Mouse (Mus musculus) right cerebral cortex, postnatal 25 days (tissue): ENCODE results near the gene Rtl5.
A peak's percentile ranks its signal among the peaks of the same experiment; 100 is the strongest.
"Not testable (repeated sequence)": the region's sequence is repeated elsewhere in the genome, so short reads cannot be mapped to it uniquely, and the experiment has no call there.

ENCODE experiments used
- DNase-seq: peaks from one replicate; pipeline ENCODE4 v3.0.0; 2022

Gene Rtl5

GRCm38 (mm10) chrX:102070591-102071471 lies at the start of gene Rtl5:
Gene Rtl5, minus strand, starts transcription at chrX:102071304.
- DNase-seq, result peak; percentile 77

GRCm38 (mm10) chrX:102119042-102119864 lies 48.1 kb upstream of the Rtl5 start, which contains the start of gene Pin4:
Gene Pin4, plus strand, starts transcription at chrX:102119447.
- DNase-seq, result peak; percentile 87

- DNase-seq, result peak; percentile 4
Observed at GRCm38 (mm10) chrX:102115676-102116075, 44.6 kb upstream of the Rtl5 start.

GRCm38 (mm10) chrX:102109349-102109748 lies 38.2 kb upstream of the Rtl5 start:
- DNase-seq, result not testable (repeated sequence)

- not testable (repeated sequence) for DNase-seq
Observed at GRCm38 (mm10) chrX:102103830-102104229, 32.7 kb upstream of the Rtl5 start.

- no peak for DNase-seq
Observed at GRCm38 (mm10) chrX:102101886-102102285, 30.8 kb upstream of the Rtl5 start.

GRCm38 (mm10) chrX:102094381-102094904 lies 23.3 kb upstream of the Rtl5 start:
- no peak for DNase-seq

GRCm38 (mm10) chrX:102090605-102091004 lies 19.5 kb upstream of the Rtl5 start:
- no peak for DNase-seq

- DNase-seq, result no peak
Observed at GRCm38 (mm10) chrX:102085798-102086443, 14.8 kb upstream of the Rtl5 start.

GRCm38 (mm10) chrX:102082340-102082739 lies 11.2 kb upstream of the Rtl5 start:
- DNase-seq, result no peak

GRCm38 (mm10) chrX:102081573-102082279 lies 10.6 kb upstream of the Rtl5 start:
- DNase-seq, result no peak

- DNase-seq, result no peak
Observed at GRCm38 (mm10) chrX:102081076-102081475, 10.0 kb upstream of the Rtl5 start.

- DNase-seq, result no peak
Observed at GRCm38 (mm10) chrX:102076886-102077765, 6.0 kb upstream of the Rtl5 start.

- DNase-seq, result no peak
Observed at GRCm38 (mm10) chrX:102075158-102075557, 4.1 kb upstream of the Rtl5 start.

- DNase-seq, result no peak
Observed at GRCm38 (mm10) chrX:102074435-102074834, 3.3 kb upstream of the Rtl5 start.

- no peak for DNase-seq
Observed at GRCm38 (mm10) chrX:102073605-102074325, 2.7 kb upstream of the Rtl5 start.

GRCm38 (mm10) chrX:102071517-102071916 lies 413 bp upstream of the Rtl5 start:
- DNase-seq, result no peak

GRCm38 (mm10) chrX:102068811-102069540 lies 2.1 kb downstream of the Rtl5 start:
- DNase-seq, result no peak

GRCm38 (mm10) chrX:102067118-102067517 lies 4.0 kb downstream of the Rtl5 start:
- no peak for DNase-seq

- DNase-seq, result peak; percentile 62
Observed at GRCm38 (mm10) chrX:102066134-102066533, 5.0 kb downstream of the Rtl5 start.
